Mouse (Mus musculus): Measurements from ENCODE around the gene Lipe.

DNA sequence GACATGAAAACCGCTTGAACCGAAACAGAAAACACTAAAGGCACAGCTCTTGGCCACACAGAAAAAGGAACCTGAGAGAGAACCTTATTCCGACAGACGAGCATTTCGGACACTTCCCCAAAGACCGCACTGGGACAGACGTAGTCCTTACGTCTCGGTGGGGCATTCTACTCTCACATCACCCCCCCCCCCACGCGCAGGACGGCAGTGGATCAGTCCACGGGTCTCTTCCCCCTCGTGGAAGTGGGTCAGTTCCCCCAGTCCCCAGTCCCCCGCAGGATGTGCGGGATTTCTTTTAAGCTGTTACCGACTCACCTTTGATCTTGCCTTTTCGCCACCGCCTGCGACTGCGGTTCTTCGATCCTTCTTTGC lies 3.3 kb downstream of the Lipe start:
- no peak for TF ChIP-seq GATA1 (IDR thresholded peaks at IDR 0.05; ENCODE audit: low read length)
- no peak for TF ChIP-seq TAL1 (IDR thresholded peaks at IDR 0.05; ENCODE audit: low read length)
